Mouse (Mus musculus) CD4-positive helper T cell, adult 2 months (primary cell): ENCODE measurements around the gene Arfip2.

ENCODE experiments used
- DNase-seq: peaks from one replicate; pipeline ENCODE4 v3.0.0-alpha.2; 2012; ENCODE audit warnings: low read depth, missing footprints, low spot score

Arfip2 gene

DNA sequence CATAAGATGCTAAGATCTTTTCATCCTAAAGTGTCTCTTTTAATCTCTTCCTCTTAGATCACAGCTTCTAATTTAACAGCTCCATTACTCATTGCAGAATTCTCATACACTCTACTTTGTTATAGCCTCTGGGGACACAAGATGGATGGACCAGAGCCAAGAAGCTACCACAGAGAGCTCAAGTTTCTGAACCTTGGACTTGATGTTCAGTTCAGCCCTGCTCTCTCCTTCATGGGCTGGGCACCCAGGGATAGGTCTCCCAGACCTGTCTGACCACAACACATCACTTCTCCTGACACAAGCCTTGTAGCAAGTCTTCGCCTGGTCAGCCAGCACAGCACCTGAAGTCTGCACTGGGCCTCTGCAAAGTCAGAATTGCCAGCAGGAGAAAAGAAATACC, 25.8 kb downstream of the Arfip2 start:
- DNase-seq, result no peak

DNA sequence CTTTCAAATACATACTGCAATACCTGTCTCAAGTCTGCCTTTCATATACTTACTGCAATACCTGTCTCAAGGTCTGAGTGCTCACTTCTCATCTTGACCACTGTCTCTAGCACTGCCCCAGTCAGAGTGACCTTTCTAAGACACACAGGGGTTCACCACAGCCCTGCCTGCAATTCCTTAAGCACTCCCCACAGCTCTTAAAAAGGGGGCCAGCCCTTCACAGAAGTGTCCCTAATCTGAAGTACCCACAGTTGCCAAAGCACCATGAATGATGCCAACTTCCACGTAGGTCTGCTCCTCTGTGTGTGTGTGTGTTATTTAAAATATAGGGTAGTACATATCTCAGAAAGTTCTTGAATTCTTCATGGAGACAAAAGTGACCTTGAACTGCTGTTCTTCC, 28.4 kb downstream of the Arfip2 start:
- DNase-seq, result no peak

DNA sequence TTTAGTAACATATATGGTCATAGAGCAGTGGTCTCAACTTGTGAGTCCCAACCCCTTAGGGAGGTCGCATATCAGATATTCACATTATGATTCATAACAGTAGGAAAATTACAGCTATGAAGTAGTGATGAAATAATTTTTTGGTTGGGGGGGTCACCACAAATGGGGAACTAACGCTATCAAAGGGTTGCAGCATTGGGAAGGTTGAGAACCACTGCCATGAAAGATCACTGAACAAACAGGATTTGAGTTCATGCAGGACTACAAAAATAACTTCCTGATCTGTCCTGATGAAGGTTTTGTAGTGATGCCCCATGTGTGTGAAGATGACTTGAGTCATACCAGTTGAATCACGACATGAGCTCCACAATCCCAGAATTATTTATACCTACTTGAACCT, 31.7 kb downstream of the Arfip2 start:
- DNase-seq, result no peak

DNA sequence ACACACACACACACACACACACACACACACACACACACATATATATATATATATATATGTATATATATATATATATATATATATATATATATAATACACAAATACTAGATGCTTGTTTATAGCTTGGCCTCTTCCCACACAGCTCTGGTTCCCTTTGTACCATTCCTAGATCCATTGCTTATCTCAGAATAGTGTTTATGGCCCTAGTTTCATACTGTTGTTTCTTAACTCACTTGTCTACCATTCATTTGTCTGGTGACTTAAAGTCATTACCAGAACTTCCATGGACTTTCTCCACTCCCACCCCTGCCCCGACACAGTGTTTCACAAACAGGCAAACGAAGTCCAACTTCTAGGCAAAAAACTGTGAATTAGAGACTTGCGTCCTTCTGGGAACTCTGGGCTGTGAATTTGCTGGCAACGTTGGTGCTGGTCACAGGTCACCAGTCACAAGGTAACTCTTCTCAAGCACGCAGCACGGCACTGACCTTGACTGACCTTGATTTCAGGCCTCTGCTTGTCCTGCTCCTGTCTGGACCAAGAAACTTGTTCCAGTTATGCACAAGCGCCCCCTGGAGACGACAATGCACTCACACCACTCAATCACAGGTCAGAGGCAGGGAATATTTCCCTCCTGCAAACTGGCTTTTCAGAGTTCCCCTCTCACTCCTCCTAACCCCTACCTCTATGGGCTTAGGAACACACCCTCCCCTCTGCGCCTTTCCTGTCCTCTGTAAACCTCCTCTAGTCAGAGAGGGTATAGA, 37.2 kb downstream of the Arfip2 start:
- peak; percentile 24 for DNase-seq

DNA sequence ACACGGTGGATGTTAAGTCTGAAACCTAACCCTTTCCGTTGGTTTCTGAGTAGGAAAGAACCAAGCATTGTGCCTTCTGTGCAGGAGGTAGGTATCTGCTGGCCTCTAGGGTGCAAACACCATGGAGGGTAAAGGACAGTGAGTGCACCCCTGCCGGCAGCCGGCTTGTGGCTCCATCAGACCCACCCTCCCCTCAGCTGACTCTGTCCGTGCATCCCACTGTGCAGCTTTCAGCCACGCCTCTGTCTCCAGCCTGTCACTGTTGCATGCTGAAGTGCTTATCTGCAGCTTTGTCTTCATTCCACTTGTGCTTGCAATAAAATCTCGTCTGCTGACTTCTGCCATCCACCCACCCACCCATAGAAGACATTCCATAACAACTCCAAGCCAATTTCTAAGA, 50.1 kb downstream of the Arfip2 start:
- DNase-seq, result no peak

DNA sequence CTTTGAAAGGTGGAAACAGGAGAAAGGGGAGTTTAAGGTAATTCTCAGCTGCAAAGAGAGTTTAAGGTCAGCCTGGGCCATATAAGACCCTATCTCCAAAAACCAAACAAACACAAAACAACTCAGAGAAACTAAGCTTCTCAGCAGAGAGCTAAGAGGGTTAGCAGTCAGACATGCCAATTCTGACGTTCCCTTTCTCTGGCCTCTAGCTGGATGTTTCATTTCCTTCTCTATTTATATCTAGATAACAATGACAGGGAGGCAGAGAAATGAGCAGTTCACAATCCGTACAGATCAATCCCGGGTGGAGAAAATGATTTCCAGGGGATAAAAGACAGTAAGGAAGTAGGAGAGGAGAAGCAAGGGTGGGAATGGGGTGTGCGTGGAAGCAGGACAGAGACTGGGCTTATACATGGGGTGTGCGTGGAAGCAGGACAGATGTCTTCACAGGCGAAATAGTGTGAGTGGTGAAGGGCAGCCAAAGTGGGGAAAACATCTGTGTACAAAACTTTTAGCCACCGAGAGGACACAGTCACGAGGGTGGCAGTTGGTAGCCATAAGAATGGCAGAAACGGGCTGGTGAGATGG, 51.8 kb downstream of the Arfip2 start:
- DNase-seq, result no peak
